Mouse (Mus musculus) midbrain, embryonic 14.5 days (tissue): ENCODE measurements around the gene Ikbke. TPM values are rescaled to one million over a fixed set of nuclear protein-coding genes. Genes with fewer than 3 reads are reported as not detected.

ENCODE experiments used
- ATAC-seq: fragments of 200-750 bp; cut with Nextera tagmentation; 2 replicates; pipeline ENCODE4 v1.8.0; 2017; ENCODE audit warnings: moderate number of reproducible peaks, moderate library complexity; ENCODE audit not compliant: low FRiP score, low TSS enrichment
- DNase-seq: peaks from one replicate; pipeline ENCODE4 v3.0.0-alpha.2; 2015
- H3K27ac ChIP-seq: fragments of 300-500 bp; sonication (generic); replicated peaks from 2 replicates; pipeline ENCODE4 v1.5.1; 2014; ENCODE audit warnings: mild to moderate bottlenecking, low read depth, low read length, moderate library complexity
- H3K27me3 ChIP-seq: fragments of 300-500 bp; sonication (generic); 2 replicates; pipeline ENCODE4 v1.6.1; 2014; ENCODE audit warnings: low read length, control low read depth, mixed read lengths; ENCODE audit not compliant: control insufficient read depth, insufficient read depth
- H3K36me3 ChIP-seq: fragments of 300-500 bp; sonication (generic); 2 replicates; pipeline ENCODE4 v1.6.1; 2014; ENCODE audit warnings: low read length, control low read depth; ENCODE audit not compliant: control insufficient read depth, insufficient read depth
- H3K4me1 ChIP-seq: fragments of 300-500 bp; sonication (generic); 2 replicates; pipeline ENCODE4 v1.6.1; 2014; ENCODE audit warnings: mild to moderate bottlenecking, antibody characterized with exemption, low read length, control low read depth; ENCODE audit not compliant: control insufficient read depth, insufficient read depth
- H3K4me2 ChIP-seq: fragments of 300-500 bp; sonication (generic); 2 replicates; pipeline ENCODE4 v1.6.1; 2014; ENCODE audit warnings: mild to moderate bottlenecking, low read length, moderate library complexity
- H3K4me3 ChIP-seq: fragments of 300-500 bp; sonication (generic); replicated peaks from 2 replicates; pipeline ENCODE4 v1.5.1; 2014; ENCODE audit warnings: low read depth, low read length
- H3K9ac ChIP-seq: fragments of 300-500 bp; sonication (generic); replicated peaks from 2 replicates; pipeline ENCODE4 v1.6.1; 2014; ENCODE audit warnings: mild to moderate bottlenecking, low read length, moderate library complexity
- H3K9me3 ChIP-seq: fragments of 300-500 bp; sonication (generic); 2 replicates; pipeline ENCODE4 v1.6.1; 2016; ENCODE audit warnings: low read length, control low read depth, mixed read lengths; ENCODE audit not compliant: control insufficient read depth
- WGBS: fragments of 180-500 bp; shearing (Covaris S2); extraction: QIAGEN DNeasy Blood & Tissue Kit; methylation state at CpG from one replicate; pipeline ENCODE4 v1.1.7; 2014; 5-methylcytosine and 5-hydroxymethylcytosine counted together
- polyA plus RNA-seq: library from polyadenylated mRNA; unstranded; fragments of >200 nt; fragmentation: Nextera tagmentation; extraction: Ambion mirVana; gene quantifications from 2 replicates; pipeline ENCODE4 v1.2.1, GENCODE M21; 2014

Gene Ikbke
- polyA plus RNA-seq, 1 experiment from 2014 or later, result 0.87 TPM

GRCm38 (mm10) chr1:131275577-131275976, 3.8 kb downstream of the Ikbke start:
- Histone ChIP-seq H3K27ac (no peak overlapping the region), H3K4me1 (no peaks in the 10 kb centered on the region), H3K9ac (no peak overlapping the region), H3K9me3 (no peaks in the 10 kb centered on the region), H3K36me3 (no peaks in the 10 kb centered on the region), H3K4me2 (no peak overlapping the region), H3K4me3 (no peak overlapping the region), H3K27me3 (no peaks in the 10 kb centered on the region)
- WGBS, result 82% methylated on average over 14 of the region's 14 CpGs
- DNase-seq, result no peak
- ATAC-seq, result no peak

DNA sequence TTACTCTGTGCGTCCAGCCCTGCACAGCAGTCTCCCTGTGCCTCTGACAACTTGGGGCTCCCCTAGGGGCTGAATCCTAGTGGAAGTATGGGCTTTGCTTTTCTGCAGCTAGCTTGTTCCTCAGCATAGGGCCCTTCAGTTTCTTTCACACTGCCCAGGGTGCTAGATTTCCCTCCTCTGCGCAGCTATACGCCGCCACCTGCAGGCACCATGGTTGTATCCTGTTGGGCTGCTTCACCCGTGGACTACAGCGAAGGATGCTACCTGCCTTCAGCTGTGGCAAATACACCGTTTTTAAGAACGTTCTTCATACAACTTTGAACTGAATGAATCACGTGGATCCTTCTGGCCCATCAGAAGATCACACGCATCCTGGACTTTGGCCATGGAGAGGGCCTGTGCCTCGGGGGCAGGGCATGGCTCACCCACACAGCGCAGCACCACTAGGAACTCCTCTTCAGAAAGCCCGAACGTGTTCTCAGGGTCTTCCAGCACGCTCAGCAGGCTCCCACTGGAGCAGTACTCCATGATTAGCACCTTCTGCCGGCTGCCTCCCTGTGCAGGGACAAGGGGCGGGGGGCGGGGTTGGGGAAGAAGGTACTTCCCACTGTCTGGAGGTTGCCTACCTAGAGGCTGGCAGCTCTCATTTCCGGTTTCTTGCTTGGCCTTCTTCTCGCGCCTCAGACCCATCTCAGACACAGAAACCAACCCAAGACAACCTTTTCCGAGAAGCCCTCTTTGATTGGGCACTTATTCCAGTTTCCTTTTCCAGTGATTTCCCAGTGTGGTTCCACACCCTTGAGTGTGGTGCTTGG, 4.5 kb downstream of the Ikbke start:
- ATAC-seq, result no peak
- no peak overlapping the region for H3K4me2 ChIP-seq
- H3K27ac ChIP-seq, result no peak overlapping the region
- 60% methylated on average over 22 of the region's 22 CpGs for WGBS
- H3K4me1 ChIP-seq, result no peaks in the 10 kb centered on the region
- no peaks in the 10 kb centered on the region for H3K9me3 ChIP-seq
- no peaks in the 10 kb centered on the region for H3K27me3 ChIP-seq
- H3K9ac ChIP-seq, result no peak overlapping the region
- no peak for DNase-seq
- no peak overlapping the region for H3K4me3 ChIP-seq
- H3K36me3 ChIP-seq, result no peaks in the 10 kb centered on the region

DNA sequence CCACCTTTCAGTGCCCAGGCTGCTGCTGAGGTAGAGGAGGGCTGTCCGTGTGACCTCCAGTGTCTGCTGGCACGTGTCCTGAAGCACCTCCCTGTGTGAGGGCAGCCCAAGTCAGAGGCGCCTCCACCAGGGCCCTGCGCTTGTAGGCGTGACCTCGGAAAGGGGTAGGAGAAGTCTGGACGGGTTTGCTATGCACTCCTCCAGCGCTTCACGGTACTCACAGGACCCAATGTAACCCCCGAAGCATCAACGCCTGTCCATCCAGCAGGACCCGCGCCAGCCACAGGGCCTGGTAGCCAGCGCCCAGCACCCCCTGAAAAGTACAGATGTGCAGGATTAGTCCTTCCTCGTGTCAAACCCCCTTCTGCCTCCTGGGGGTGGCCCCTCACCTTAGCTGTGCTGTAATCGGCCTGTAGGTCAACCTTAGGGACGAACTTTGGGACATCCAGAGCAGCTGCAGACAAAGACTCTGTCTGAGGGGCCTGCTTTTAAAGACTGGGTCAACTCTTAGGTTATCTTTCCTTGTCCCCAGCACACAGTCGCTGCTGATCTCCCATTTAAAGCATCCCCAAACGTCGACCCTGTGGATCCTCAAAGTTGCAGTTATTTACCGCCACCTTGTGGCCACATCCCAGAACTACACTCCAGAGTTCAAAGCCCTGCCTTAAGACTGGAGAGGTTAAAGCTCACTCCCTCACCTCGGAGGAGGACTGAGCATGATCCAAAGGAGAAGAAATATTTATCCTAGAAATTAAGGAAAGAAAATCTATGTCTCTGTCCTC, 9.4 kb downstream of the Ikbke start:
- Histone ChIP-seq H3K9me3 (no peaks in the 10 kb centered on the region), H3K4me1 (no peaks in the 10 kb centered on the region), H3K27me3 (no peaks in the 10 kb centered on the region), H3K4me2 (peak overlapping the region; percentile 11), H3K9ac (no peak overlapping the region), H3K4me3 (no peak overlapping the region), H3K36me3 (no peaks in the 10 kb centered on the region), H3K27ac (no peak overlapping the region)
- DNase-seq (peak; percentile 91), ATAC-seq (peak; percentile 49; the same call in 1 of the 2 replicates)
- WGBS, result 25% methylated on average over 22 of the region's 22 CpGs

GRCm38 (mm10) chr1:131268776-131269175, 10.6 kb downstream of the Ikbke start:
- H3K9ac ChIP-seq, result no peak overlapping the region
- H3K27me3 ChIP-seq, result no peaks in the 10 kb centered on the region
- H3K27ac ChIP-seq, result no peak overlapping the region
- no peak overlapping the region for H3K4me2 ChIP-seq
- ATAC-seq (no peak), DNase-seq (no peak)
- no peak overlapping the region for H3K4me3 ChIP-seq
- no peaks in the 10 kb centered on the region for H3K36me3 ChIP-seq
- H3K9me3 ChIP-seq, result no peaks in the 10 kb centered on the region
- WGBS, result 88% methylated on average over 10 of the region's 10 CpGs
- no peaks in the 10 kb centered on the region for H3K4me1 ChIP-seq

DNA sequence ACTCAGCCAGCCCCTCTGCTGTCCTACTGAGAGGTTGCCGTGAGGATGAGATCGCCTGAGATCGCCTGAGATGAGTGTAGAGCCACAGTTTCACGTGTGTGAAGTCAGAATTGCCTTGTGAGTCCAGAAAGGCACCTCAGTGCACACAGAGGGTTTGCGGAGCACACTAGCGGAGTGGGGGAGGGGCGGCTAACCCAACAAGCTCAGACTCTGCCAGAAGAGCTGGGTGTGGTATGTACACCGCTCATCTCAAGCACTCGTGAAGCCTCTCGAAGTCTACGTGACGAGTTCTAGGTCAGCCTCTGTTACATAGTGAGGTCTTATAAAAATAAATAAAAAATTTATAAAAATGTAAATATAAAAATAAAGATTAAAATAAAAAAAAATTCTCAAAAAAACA, 15.5 kb downstream of the Ikbke start:
- Histone ChIP-seq H3K27ac (no peak overlapping the region), H3K36me3 (no peaks in the 10 kb centered on the region), H3K27me3 (no peaks in the 10 kb centered on the region), H3K4me1 (no peaks in the 10 kb centered on the region), H3K9me3 (no peaks in the 10 kb centered on the region), H3K4me3 (no peak overlapping the region), H3K4me2 (no peak overlapping the region), H3K9ac (no peak overlapping the region)
- ATAC-seq (no peak), DNase-seq (no peak)
- 74% methylated on average over 12 of the region's 12 CpGs for WGBS

GRCm38 (mm10) chr1:131260309-131260656, 19.1 kb downstream of the Ikbke start:
- no peak overlapping the region for H3K27ac ChIP-seq
- H3K27me3 ChIP-seq, result no peaks in the 10 kb centered on the region
- no peak overlapping the region for H3K9ac ChIP-seq
- H3K36me3 ChIP-seq, result no peaks in the 10 kb centered on the region
- DNase-seq (peak; percentile 86), ATAC-seq (no peak)
- H3K4me1 ChIP-seq, result no peaks in the 10 kb centered on the region
- H3K9me3 ChIP-seq, result no peaks in the 10 kb centered on the region
- no peak overlapping the region for H3K4me2 ChIP-seq
- 30% methylated on average over 10 of the region's 10 CpGs for WGBS
- no peak overlapping the region for H3K4me3 ChIP-seq

GRCm38 (mm10) chr1:131259632-131260308, 19.6 kb downstream of the Ikbke start:
- no peaks in the 10 kb centered on the region for H3K36me3 ChIP-seq
- WGBS, result 74% methylated on average over 10 of the region's 10 CpGs
- no peak overlapping the region for H3K27ac ChIP-seq
- no peaks in the 10 kb centered on the region for H3K4me1 ChIP-seq
- H3K9me3 ChIP-seq, result no peaks in the 10 kb centered on the region
- DNase-seq, result no peak
- 0 out of 2 replicates have a peak, but pooled peaks have one; percentile 25 for ATAC-seq
- H3K4me3 ChIP-seq, result no peak overlapping the region
- no peak overlapping the region for H3K9ac ChIP-seq
- H3K27me3 ChIP-seq, result no peaks in the 10 kb centered on the region
- no peak overlapping the region for H3K4me2 ChIP-seq

DNA sequence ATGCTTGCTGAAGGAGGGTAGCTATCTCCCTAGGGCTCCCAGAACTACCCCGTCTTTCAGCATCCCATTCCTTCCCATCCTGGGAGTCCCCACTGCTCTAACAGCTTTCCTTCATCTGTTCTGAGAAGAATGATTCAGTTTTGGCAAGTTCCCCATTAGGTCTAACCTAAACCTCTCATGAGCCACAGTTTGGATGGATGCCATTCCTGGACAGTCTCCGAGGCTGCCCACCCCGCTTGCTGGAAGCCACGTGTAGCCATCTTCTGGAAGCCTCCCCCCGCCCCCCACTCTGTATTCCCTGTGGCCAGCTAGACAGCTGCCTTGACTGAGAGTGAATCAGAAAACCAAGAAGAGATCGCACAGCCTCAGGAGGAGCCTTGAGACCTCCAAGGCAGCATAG, 22.1 kb downstream of the Ikbke start:
- WGBS, result 78% methylated on average over 6 of the region's 6 CpGs
- Histone ChIP-seq H3K9ac (no peak overlapping the region), H3K27me3 (no peaks in the 10 kb centered on the region), H3K36me3 (no peaks in the 10 kb centered on the region), H3K4me3 (no peak overlapping the region), H3K27ac (no peak overlapping the region), H3K4me2 (no peak overlapping the region), H3K9me3 (no peaks in the 10 kb centered on the region), H3K4me1 (no peaks in the 10 kb centered on the region)
- DNase-seq, result no peak
- ATAC-seq, result no peak
